Mouse (Mus musculus) A20 (cell line): ENCODE measurements around the gene Casp2.

Experiments used
- DNase-seq: peaks from one replicate; pipeline ENCODE4 v3.0.0-alpha.2; 2011; ENCODE audit warnings: low read depth, low spot score

Gene Casp2

GRCm38 (mm10) chr6:42276151-42276550 lies 11.4 kb downstream of the Casp2 start:
- no peak for DNase-seq

- no peak for DNase-seq
Measured at GRCm38 (mm10) chr6:42282865-42283528, 18.2 kb downstream of the Casp2 start.

- no peak for DNase-seq
Measured at GRCm38 (mm10) chr6:42286448-42286847, 21.7 kb downstream of the Casp2 start, which contains the start of gene Clcn1. Gene Clcn1, plus strand, starts transcription at chr6:42286685.

GRCm38 (mm10) chr6:42287562-42287961 lies 22.8 kb downstream of the Casp2 start:
- no peak for DNase-seq

GRCm38 (mm10) chr6:42293327-42293726 lies 28.5 kb downstream of the Casp2 start:
- peak; percentile 78 for DNase-seq

GRCm38 (mm10) chr6:42295549-42296094 lies 30.8 kb downstream of the Casp2 start:
- DNase-seq, result no peak

- DNase-seq, result no peak
Measured at GRCm38 (mm10) chr6:42299362-42299761, 34.6 kb downstream of the Casp2 start.

GRCm38 (mm10) chr6:42309816-42310378 lies 45.1 kb downstream of the Casp2 start:
- DNase-seq, result no peak

GRCm38 (mm10) chr6:42310427-42311053 lies 45.8 kb downstream of the Casp2 start:
- DNase-seq, result peak; percentile 12

GRCm38 (mm10) chr6:42318293-42318692 lies 53.5 kb downstream of the Casp2 start:
- DNase-seq, result no peak

- no peak for DNase-seq
Measured at GRCm38 (mm10) chr6:42323371-42324066, 58.7 kb downstream of the Casp2 start.

- DNase-seq, result no peak
Measured at GRCm38 (mm10) chr6:42324067-42324481, 59.3 kb downstream of the Casp2 start.

- no peak for DNase-seq
Measured at GRCm38 (mm10) chr6:42324482-42325267, 59.9 kb downstream of the Casp2 start, which contains the start of gene Fam131b. Gene Fam131b, minus strand, starts transcription at chr6:42324643.

GRCm38 (mm10) chr6:42325268-42325609 lies 60.5 kb downstream of the Casp2 start:
- peak; percentile 76 for DNase-seq

- no peak for DNase-seq
Measured at GRCm38 (mm10) chr6:42326509-42326908, 61.7 kb downstream of the Casp2 start.

GRCm38 (mm10) chr6:42328757-42329156 lies 64.0 kb downstream of the Casp2 start:
- DNase-seq, result no peak

GRCm38 (mm10) chr6:42330216-42330615 lies 65.4 kb downstream of the Casp2 start:
- DNase-seq, result no peak

GRCm38 (mm10) chr6:42330946-42331345 lies 66.2 kb downstream of the Casp2 start:
- no peak for DNase-seq
